Mouse (Mus musculus): Measurements from ENCODE around the gene Tssk4.

Gene Tssk4

GRCm38 (mm10) chr14:55642679-55643059 lies 7.3 kb upstream of the Tssk4 start:
- in situ Hi-C loops (cut with MboI; ENCODE audit: unreplicated experiment in 2 of 2): no loop called here

- in situ Hi-C loops (cut with MboI; ENCODE audit: unreplicated experiment in 2 of 2): no loop called here
Measured at GRCm38 (mm10) chr14:55643060-55643907, 6.7 kb upstream of the Tssk4 start, which contains the start of gene Tm9sf1. Gene Tm9sf1 (minus strand): TSS chr14:55643806.

- in situ Hi-C loops (cut with MboI; ENCODE audit: unreplicated experiment in 2 of 2): no loop called here
Measured at GRCm38 (mm10) chr14:55644261-55644888, 5.6 kb upstream of the Tssk4 start.

GRCm38 (mm10) chr14:55651528-55651927 lies 1.5 kb downstream of the Tssk4 start:
- in situ Hi-C loops (cut with MboI; ENCODE audit: unreplicated experiment in 2 of 2): loop anchor here in 1 of 2 experiments (25.0 kb wide), 1 partner anchor 236 kb away; the partner anchor contains the start of genes Cbln3 and Khnyn

- in situ Hi-C loops (cut with MboI; ENCODE audit: unreplicated experiment in 2 of 2): loop anchor here in 1 of 2 experiments (25.0 kb wide), 1 partner anchor 230 kb away; the partner anchor contains the start of genes Cbln3 and Khnyn
Measured at GRCm38 (mm10) chr14:55656935-55657334, 7.0 kb downstream of the Tssk4 start.

- in situ Hi-C loops (cut with MboI; ENCODE audit: unreplicated experiment in 2 of 2): loop anchor here in 1 of 2 experiments (25.0 kb wide), 1 partner anchor 229 kb away; the partner anchor contains the start of genes Cbln3 and Khnyn
Measured at GRCm38 (mm10) chr14:55658011-55658410, 8.0 kb downstream of the Tssk4 start.

- in situ Hi-C loops (cut with MboI; ENCODE audit: unreplicated experiment in 2 of 2): loop anchor here in 1 of 2 experiments (25.0 kb wide), 1 partner anchor 227 kb away; the partner anchor contains the start of genes Cbln3 and Khnyn
Measured at GRCm38 (mm10) chr14:55659960-55660573, 10.1 kb downstream of the Tssk4 start, which contains the start of gene Mdp1. Gene Mdp1 (minus strand): TSS chr14:55660508.

GRCm38 (mm10) chr14:55660636-55661035 lies 10.7 kb downstream of the Tssk4 start:
- in situ Hi-C loops (cut with MboI; ENCODE audit: unreplicated experiment in 2 of 2): loop anchor here in 1 of 2 experiments (25.0 kb wide), 1 partner anchor 227 kb away; the partner anchor contains the start of genes Cbln3 and Khnyn

- in situ Hi-C loops (cut with MboI; ENCODE audit: unreplicated experiment in 2 of 2): loop anchor here in 1 of 2 experiments (25.0 kb wide), 1 partner anchor 216 kb away; the partner anchor contains the start of genes Cbln3 and Khnyn
Measured at GRCm38 (mm10) chr14:55671486-55671832, 21.5 kb downstream of the Tssk4 start.

- in situ Hi-C loops (cut with MboI; ENCODE audit: unreplicated experiment in 2 of 2): loop anchor here in 1 of 2 experiments (25.0 kb wide), 1 partner anchor 215 kb away; the partner anchor contains the start of genes Cbln3 and Khnyn
Measured at GRCm38 (mm10) chr14:55671833-55672740, 22.1 kb downstream of the Tssk4 start, which contains the start of the genes Gmpr2 and Nedd8. Gene Gmpr2 (plus strand): TSS chr14:55671941. Gene Nedd8 (minus strand): TSS chr14:55672124.

GRCm38 (mm10) chr14:55672741-55673060 lies 22.7 kb downstream of the Tssk4 start:
- in situ Hi-C loops (cut with MboI; ENCODE audit: unreplicated experiment in 2 of 2): loop anchor here in 1 of 2 experiments (25.0 kb wide), 1 partner anchor 215 kb away; the partner anchor contains the start of genes Cbln3 and Khnyn

GRCm38 (mm10) chr14:55677615-55678014 lies 27.6 kb downstream of the Tssk4 start:
- in situ Hi-C loops (cut with MboI; ENCODE audit: unreplicated experiment in 2 of 2): no loop called here

GRCm38 (mm10) chr14:55681160-55682117 lies 31.5 kb downstream of the Tssk4 start, which contains the start of gene Tinf2:
Gene Tinf2 (minus strand): TSS chr14:55681820.
- in situ Hi-C loops (cut with MboI; ENCODE audit: unreplicated experiment in 2 of 2): loop anchor here (5.0 to 10.0 kb wide), 2 partner anchors 61 to 223 kb away; partner anchors contain the start of gene Sdr39u1 (in 1 of the 2)

- in situ Hi-C loops (cut with MboI; ENCODE audit: unreplicated experiment in 2 of 2): loop anchor here (5.0 to 10.0 kb wide), 2 partner anchors 60 to 223 kb away; partner anchors contain the start of gene Sdr39u1 (in 1 of the 2)
Measured at GRCm38 (mm10) chr14:55682118-55682493, 32.1 kb downstream of the Tssk4 start.

GRCm38 (mm10) chr14:55689433-55689832 lies 39.4 kb downstream of the Tssk4 start:
- in situ Hi-C loops (cut with MboI; ENCODE audit: unreplicated experiment in 2 of 2): loop anchor here in 1 of 2 experiments (10.0 kb wide), 1 partner anchor 215 kb away; the partner anchor contains the start of gene Sdr39u1

GRCm38 (mm10) chr14:55697226-55697625 lies 47.2 kb downstream of the Tssk4 start:
- in situ Hi-C loops (cut with MboI; ENCODE audit: unreplicated experiment in 2 of 2): no loop called here

- in situ Hi-C loops (cut with MboI; ENCODE audit: unreplicated experiment in 2 of 2): no loop called here
Measured at GRCm38 (mm10) chr14:55701131-55701530, 51.1 kb downstream of the Tssk4 start.
